Mouse (Mus musculus) retina, postnatal 1 day (tissue): ENCODE measurements at regions not wholly inside any gene's neighbourhood (a gene's known extent, or its start where the extent isn't known, plus 50 kb on each side); places are given as distances from the start of the nearest gene placed in this dataset.

Source experiments
- DNase-seq: peaks from one replicate; pipeline ENCODE4 v3.0.0-alpha.2; 2012

DNA sequence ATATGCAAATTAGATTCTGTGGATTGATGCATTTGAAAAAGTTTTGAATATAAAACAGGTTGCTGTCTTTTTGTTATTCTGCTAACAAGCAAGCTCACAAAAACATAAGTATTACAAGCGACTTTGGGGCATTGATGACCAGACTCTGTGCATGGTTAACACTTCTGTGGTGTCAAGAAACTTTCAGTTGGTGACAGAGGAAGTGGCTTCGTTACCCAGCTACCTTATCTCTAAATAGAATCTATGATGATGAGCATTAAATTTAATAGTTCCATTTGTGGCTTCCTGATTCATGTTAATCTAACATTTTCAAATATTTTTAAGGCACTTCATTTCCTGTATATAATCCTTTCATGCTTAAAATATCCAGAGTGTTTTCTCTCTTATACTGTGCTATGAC, 100.8 kb downstream of the Tm2d1 start:
- DNase-seq = no peak

GRCm38 (mm10) chr4:98258336-98258735, 124.8 kb downstream of the Tm2d1 start:
- DNase-seq = no peak

DNA sequence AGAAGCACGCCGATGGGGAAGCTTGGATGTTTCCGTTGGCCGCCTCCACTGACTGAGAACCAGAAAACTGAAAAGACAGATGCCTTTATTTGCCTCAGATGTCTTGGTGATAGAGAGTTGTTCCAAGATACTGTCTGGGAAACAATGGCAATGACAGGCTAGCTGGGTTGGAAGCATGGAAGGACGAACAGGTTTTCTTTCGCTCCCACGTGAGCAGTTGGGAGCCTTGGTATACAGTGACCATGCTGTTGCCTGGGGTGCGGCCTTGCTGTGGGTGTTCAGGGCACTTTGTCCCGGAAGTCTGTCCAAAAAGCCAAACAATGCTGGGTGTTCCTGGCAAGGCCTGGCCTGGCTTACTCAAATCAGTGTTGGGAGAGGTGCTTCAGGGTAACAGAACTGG, 125.4 kb downstream of the Tm2d1 start:
- no peak for DNase-seq

DNA sequence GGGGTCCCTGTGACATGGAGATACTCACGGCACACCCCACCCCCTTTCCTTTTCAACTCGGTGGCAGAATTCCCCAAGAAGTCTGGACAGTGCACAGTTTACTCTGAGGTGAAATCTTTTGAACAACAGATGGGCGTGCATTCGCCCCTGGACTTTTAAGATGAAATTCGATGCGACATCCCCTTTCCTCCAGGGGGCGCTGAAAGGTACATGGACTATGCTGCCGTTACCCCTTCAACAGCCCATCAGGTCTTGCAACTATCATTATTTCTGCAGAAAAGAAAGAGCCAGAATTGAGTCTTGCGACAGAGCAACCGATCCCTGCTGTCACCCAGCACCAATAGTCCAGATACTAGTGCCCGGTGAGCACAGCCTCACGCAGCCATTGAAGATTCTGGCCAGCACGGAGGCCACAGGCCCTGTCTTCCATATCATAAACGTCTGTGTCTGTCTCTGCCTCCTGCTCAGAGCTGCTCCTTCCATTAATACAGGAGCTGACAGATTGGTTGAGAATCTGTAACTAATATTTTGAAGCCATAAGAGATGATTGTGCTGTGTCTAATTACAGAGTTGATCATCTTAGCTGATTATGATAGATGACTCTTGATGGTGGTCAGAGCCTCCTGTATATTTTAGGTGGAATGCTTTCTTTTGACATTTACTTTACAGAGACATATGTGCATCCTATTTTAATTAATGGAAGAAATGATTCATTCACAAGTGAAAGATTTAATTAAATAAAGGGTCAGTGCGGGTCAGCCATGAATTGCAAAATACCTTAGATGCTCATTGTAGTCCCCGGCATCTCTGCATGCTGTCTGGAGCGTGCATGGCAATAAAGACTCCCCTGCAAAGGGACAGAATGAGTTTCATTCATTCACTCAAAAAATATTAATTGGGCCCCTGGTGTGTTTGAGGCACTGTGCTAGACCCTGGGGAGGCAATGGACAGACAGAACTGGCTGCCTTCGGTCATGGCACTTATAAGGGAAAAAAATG, 128.0 kb downstream of the Tm2d1 start:
- DNase-seq = peak; percentile 74

DNA sequence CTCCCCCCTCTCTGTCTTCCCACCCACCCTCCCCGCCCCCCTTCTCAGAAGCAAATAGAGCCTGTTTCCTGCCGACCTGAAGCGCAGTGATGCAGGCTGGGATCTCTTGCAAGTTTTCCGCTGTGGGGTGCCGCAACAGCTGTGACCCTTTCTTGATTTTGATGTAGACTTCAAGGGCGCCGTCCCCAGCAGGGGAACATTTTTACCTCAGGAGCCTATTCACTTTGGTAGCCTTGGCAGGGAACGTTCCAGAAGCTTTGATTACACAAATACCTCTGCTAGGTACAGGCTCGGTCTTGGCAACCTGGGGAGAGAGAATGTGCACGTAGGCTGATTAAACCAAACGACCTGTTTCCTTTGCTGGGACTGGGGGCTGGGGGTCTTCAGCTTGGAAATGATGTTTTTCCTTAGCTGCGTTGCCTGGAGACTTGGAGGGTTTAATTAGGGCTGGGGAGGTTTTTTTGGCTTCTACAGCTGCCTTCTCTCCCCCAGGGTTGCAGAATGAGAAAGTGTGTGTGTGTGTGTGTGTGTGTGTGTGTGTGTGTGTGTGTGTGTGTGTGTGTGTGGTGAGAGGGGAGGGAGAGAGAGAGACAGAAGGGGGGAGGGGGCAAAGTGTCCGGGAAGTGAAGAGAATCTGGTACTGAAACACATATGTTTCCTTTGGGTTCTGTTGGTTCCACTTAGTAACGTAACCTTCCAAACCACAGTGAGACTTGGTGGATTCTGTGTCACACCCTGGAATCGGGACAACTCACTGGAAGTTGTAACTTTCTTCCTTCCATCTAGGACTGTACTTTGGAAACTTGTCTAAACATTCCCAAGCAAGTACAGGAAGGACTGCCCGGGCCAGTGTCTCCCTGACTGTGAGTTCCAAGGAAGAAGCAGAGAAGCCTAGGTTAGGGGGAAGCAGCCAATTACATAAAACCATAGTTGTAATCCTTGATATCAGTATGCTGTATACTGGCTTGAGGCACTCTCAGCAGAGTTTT, 138.9 kb downstream of the Tm2d1 start:
- peak; percentile 46 for DNase-seq

GRCm38 (mm10) chr4:98243502-98243901, 139.6 kb downstream of the Tm2d1 start:
- DNase-seq = peak; percentile 89

- no peak for DNase-seq
Measured at GRCm38 (mm10) chr4:98241921-98242320, 141.2 kb downstream of the Tm2d1 start.

GRCm38 (mm10) chr4:98240289-98240688, 142.8 kb downstream of the Tm2d1 start:
- DNase-seq = no peak

DNA sequence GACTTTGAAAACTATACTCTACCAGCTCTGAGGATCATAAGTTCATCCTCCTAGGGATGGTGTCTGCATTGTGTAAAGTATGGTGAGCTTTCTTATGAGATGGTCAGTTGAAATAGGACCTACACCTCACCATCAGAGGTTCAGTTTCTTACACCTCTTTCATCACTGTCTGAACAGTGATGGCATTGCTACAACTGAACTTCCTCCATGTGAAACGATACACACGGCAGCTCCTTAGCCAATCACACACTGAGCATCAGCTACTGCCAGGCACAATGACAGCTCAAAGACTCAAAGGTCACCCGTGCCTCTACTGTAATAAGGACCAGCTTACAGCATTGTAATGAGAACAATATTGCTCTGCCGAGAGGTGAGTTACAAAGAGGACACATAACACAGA, 145.0 kb downstream of the Tm2d1 start:
- DNase-seq = no peak

DNA sequence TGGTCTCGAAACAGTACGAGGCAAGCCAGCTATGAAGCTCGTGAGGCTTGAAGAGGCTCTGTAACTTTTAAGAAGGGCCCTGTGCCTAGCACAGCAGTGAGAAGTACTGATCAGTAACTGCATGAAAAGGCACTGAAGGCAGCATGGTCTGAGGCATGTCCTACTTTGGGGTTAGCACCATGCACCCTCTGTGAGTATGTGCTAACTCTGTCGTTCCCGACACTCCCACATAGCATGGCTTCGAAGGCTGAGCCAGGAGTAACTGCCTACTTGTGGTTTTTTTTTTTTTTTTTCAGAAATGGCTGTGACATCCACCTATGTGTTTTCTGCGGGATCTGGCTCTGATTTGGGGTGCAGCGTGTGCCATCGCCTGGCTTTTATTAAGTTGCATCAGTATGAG, 145.6 kb downstream of the Tm2d1 start:
- no peak for DNase-seq

DNA sequence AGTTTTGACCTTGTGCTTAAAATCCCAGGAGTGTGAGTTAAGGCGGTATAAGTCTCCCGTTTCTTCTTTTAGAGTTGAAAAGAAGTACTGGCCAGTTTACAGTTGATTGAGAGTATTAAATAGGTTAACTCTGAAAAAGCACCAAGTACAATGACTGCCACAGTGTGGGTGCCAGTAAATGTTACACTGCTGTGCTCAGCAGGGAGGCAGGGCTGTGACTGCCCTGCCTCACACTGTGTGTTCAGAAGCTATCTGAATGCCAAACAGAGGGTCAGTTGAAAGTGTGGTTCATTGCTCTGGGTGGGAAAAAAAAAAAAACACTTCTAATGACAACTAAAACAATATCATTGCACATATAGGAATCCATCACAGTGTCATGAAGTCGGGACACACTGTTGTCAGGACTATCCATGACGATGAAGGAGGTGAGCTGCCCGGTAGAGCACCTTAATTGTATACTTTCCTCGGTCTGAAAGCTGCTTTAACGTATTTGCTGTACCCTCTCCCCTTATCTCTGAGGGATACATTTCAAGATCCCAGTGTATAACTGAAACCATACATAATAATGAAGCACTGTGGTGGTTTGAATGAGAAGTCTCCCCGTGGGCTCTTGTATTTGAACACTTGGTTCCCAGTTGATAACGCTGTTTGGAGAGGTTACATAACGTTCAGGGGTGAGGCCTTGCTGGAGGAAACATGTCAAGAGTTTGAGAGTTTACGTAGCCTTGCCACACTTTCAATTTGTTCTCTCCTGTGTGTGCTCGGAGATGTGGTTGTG, 146.9 kb downstream of the Tm2d1 start:
- DNase-seq = no peak

DNA sequence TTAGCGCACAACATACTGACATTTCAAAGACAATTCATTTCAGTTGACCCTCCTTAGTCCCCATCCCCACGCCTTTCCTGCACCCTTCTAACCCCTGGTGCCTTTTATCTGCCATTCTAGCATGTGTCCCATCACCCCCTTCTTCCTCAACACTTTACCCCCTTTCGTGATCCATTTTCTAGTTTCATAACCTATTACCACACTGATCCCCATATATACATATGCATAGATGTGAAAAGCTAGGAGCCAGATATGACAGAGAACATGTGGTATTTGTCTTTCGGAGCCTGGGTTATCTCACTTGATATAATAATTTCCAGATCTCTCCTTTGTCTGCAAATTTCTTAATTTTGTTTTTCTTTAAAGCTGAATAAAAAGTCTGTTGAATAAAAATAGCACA, 154.9 kb downstream of the Tm2d1 start:
- no peak for DNase-seq

- DNase-seq = no peak
Measured at GRCm38 (mm10) chr4:98224366-98224765, 158.7 kb downstream of the Tm2d1 start.

DNA sequence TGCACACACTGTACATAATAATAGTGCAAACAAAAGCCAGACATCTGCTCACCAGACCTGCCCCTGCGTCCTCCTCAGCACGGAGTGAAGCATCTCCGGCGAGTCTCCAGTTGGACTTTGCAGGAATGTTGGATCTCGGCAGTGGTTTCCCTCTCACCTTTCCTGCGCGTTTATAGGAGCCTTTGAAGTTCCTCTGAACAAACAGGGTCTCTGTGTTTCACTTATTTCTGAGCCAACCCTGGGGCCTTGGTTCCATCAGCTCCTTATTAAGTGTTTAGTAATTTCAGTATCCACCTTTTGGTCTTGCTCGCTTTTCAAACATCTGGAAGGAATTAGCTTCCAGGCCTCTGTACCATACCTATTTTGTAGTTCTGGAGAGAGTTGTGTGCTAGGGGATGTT, 159.7 kb downstream of the Tm2d1 start:
- no peak for DNase-seq

DNA sequence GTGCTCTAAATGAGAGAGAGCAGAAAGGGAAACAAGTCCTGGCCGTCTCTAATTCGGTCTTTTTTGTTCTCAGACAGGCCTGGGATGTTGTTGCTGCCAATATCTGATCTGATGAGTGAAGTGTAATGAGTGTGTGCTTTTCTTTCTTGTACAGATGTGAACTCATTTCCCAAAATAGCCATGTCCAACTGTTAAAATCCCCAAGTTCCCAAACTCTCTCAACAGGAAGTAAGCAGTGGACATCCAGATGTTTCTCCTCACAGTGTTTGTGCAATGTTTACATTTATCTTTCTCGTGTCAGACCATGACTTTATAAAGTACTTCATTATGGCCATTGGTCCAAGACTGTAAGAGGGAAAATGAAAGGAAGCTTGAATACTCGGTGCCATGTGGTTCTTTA, 161.5 kb downstream of the Tm2d1 start:
- DNase-seq = no peak

- no peak for DNase-seq
Measured at GRCm38 (mm10) chr4:98215218-98215617, 167.9 kb downstream of the Tm2d1 start.

DNA sequence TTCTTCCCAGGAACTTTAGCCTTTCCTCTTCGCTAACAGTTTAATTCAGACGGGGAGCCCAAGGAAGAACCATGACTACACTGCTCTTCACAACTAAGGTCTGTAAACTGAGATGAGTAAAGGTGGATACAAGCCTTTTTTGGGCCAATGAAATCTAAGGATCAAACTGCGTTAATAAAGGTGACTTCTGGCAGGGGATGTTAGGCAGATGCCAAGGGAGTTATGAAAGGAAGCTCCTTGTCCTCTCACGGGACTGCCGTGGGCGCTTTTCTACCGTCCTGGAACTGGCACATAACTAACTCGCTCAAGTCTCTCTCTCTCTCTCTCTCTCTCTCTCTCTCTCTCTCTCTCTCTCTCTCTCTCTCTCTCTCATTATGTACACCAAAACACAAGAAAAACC, 175.7 kb downstream of the Tm2d1 start:
- DNase-seq = no peak

DNA sequence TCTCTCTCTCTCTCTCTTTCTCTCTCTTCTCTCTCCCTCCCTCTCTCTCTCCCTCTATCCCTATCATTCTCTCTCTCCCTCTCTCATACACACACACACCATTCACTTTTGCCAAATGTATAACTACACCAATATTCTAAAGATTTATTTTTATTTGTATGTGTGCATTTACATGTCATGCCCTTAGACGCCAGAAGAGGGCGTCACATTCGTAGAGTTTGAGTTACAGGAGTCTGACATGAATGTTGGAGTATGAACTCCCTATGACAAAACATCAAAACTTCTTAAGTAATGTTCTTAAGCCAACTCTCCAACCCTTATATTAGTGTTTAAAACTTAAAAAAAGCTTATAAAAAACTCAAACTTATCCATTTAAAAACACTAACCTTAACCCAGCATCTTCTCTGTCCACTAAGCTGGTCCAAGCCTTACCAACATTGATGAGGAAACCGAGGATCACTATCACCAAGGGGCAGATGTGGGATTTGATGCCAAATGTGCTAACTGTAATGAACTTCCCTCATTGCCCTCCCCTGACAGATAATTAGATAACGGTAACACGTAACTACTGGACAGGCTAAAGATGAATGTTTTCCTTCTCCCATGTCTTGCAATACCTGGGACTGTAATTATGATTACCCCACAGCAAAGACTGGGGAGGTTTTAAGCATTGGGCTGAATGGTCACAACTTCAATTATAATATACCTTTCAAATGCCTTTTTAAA, 176.7 kb downstream of the Tm2d1 start:
- no peak for DNase-seq

GRCm38 (mm10) chr4:98203129-98203528, 180.0 kb downstream of the Tm2d1 start:
- DNase-seq = no peak

GRCm38 (mm10) chr4:98202232-98202631, 180.9 kb downstream of the Tm2d1 start:
- DNase-seq = no peak

DNA sequence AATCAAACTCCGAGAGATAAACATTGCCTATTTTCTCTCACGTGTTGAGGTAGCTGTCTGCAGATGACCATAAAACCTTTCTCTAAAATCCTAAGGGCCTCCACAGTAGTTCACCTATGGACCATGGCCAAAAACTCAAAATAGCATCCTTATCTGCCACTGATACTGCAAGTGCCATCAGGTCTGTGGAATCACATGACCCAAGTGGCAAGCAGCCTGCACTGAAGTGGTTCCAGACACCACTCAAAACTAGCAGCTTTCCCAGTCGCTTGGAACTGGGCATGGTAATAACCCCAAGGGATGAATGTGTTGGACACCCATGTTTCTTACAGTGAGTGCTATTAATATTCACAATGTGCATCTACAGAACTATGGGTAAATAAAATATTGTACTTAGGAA, 182.0 kb downstream of the Tm2d1 start:
- no peak for DNase-seq

- no peak for DNase-seq
Measured at GRCm38 (mm10) chr4:98200701-98201100, 182.4 kb downstream of the Tm2d1 start.
